Mouse (Mus musculus) MEL (cell line): Measurements from ENCODE around the gene Rhof. TPM values are rescaled to one million over a fixed set of nuclear protein-coding genes. Genes with fewer than 3 reads are reported as not detected.

Experiments
- DNase-seq: peaks from one replicate; pipeline ENCODE4 v3.0.0; 2011; ENCODE audit warnings: low read depth, low spot score
- H3K27ac ChIP-seq: 2 replicates; pipeline ENCODE4 v1.5.1; 2012; ENCODE audit warnings: low read depth, mild to moderate bottlenecking, control low read depth, low read length, moderate library complexity; ENCODE audit not compliant: control insufficient read depth
- H3K27me3 ChIP-seq, 2 experiments: fragments of 150-350 bp in 1 of 2; sonication (generic) in 1 of 2; 2 replicates each; pipeline ENCODE4 v1.6.1; 2012; ENCODE audit warnings: low read length in 2 of 2, mild to moderate bottlenecking in 2 of 2, improper control_type of control experiment in 1 of 2, moderate library complexity in 1 of 2; ENCODE audit not compliant: insufficient read depth in 2 of 2, control insufficient read depth in 1 of 2
- H3K36me3 ChIP-seq, 2 experiments: 2 replicates each; pipeline ENCODE4 v1.6.1; 2012 to 2014; ENCODE audit warnings: low read length in 2 of 2, improper control_type of control experiment in 1 of 2, inconsistent platforms in 1 of 2, mild to moderate bottlenecking in 1 of 2; ENCODE audit not compliant: insufficient read depth in 2 of 2, control insufficient read depth in 1 of 2
- H3K4me1 ChIP-seq, 2 experiments: fragments of 150-350 bp in 1 of 2; sonication (generic) in 1 of 2; 2 replicates each; pipeline ENCODE4 v1.6.1; 2012; ENCODE audit warnings: low read length in 2 of 2, improper control_type of control experiment in 1 of 2, mild to moderate bottlenecking in 1 of 2; ENCODE audit not compliant: insufficient read depth in 2 of 2, control insufficient read depth in 1 of 2
- H3K4me3 ChIP-seq, 2 experiments: fragments of 150-350 bp in 1 of 2; sonication (generic) in 1 of 2; 2 replicates each; pipeline ENCODE4 v1.5.1; 2012; ENCODE audit warnings: low read depth in 2 of 2, low read length in 2 of 2, mild to moderate bottlenecking in 2 of 2, moderate library complexity in 2 of 2, control low read depth in 1 of 2, improper control_type of control experiment in 1 of 2; ENCODE audit not compliant: control insufficient read depth in 1 of 2, insufficient read depth in 1 of 2
- H3K79me2 ChIP-seq: 2 replicates; pipeline ENCODE4 v1.6.1; 2012; ENCODE audit warnings: mild to moderate bottlenecking, low read length, moderate library complexity; ENCODE audit not compliant: control insufficient read depth, poor library complexity, insufficient read depth
- H3K9ac ChIP-seq: 2 replicates; pipeline ENCODE4 v1.6.1; 2012; ENCODE audit warnings: low read depth, mild to moderate bottlenecking, control low read depth, low read length, moderate library complexity; ENCODE audit not compliant: control insufficient read depth, poor library complexity, severe bottlenecking
- H3K9me3 ChIP-seq: fragments of 150-350 bp; sonication (generic); replicated peaks from 2 replicates; pipeline ENCODE4 v1.6.1; 2012; ENCODE audit warnings: mild to moderate bottlenecking, low read length, improper control_type of control experiment, moderate library complexity; ENCODE audit not compliant: insufficient read depth
- CHD1 ChIP-seq: IDR thresholded peaks from 2 replicates; pipeline ENCODE4 v1.6.1; 2012; ENCODE audit warnings: low read depth, mild to moderate bottlenecking, inconsistent platforms, low read length, improper control_type of control experiment
- CHD2 ChIP-seq: IDR thresholded peaks from 2 replicates; pipeline ENCODE4 v1.6.1; 2011; ENCODE audit warnings: low read length, improper control_type of control experiment
- CTCF ChIP-seq, 3 experiments: IDR thresholded peaks in 2 of 3; conservative IDR thresholded peaks in 1 of 3; 2 replicates each; pipeline ENCODE4 v1.5.1; 2011 to 2012; ENCODE audit warnings: low read length in 3 of 3, low read depth in 2 of 3, mild to moderate bottlenecking in 2 of 3, improper control_type of control experiment in 1 of 3, inconsistent platforms in 1 of 3, mixed read lengths in 1 of 3, moderate library complexity in 1 of 3; ENCODE audit not compliant: control insufficient read depth in 1 of 3, insufficient read depth in 1 of 3, poor library complexity in 1 of 3, severe bottlenecking in 1 of 3
- E2F4 ChIP-seq: IDR thresholded peaks from 2 replicates; pipeline ENCODE4 v1.6.1; 2011; ENCODE audit warnings: low read depth, low read length, improper control_type of control experiment, borderline replicate concordance
- ETS1 ChIP-seq: IDR thresholded peaks from 2 replicates; pipeline ENCODE4 v1.6.1; 2012; ENCODE audit warnings: low read depth, mild to moderate bottlenecking, inconsistent platforms, low read length, improper control_type of control experiment, moderate library complexity
- GABPA ChIP-seq: IDR thresholded peaks from 2 replicates; pipeline ENCODE4 v1.6.1; 2012; ENCODE audit warnings: low read depth, mild to moderate bottlenecking, inconsistent platforms, low read length, improper control_type of control experiment, moderate library complexity
- GATA1 ChIP-seq: IDR thresholded peaks from 2 replicates; pipeline ENCODE4 v1.6.1; 2011; ENCODE audit warnings: low read depth, low read length, improper control_type of control experiment
- HCFC1 ChIP-seq: IDR thresholded peaks from 2 replicates; pipeline ENCODE4 v1.6.1; 2012; ENCODE audit warnings: low read depth, mild to moderate bottlenecking, inconsistent platforms, low read length, improper control_type of control experiment, moderate library complexity
- JUND ChIP-seq: IDR thresholded peaks from 2 replicates; pipeline ENCODE4 v1.6.1; 2011; ENCODE audit warnings: low read depth, mild to moderate bottlenecking, improper control_type of control experiment, low read length
- KAT2A ChIP-seq: conservative IDR thresholded peaks from 2 replicates; pipeline ENCODE4 v1.6.1; 2012; ENCODE audit warnings: low read depth, low read length, improper control_type of control experiment, inconsistent platforms
- MAX ChIP-seq: IDR thresholded peaks from 2 replicates; pipeline ENCODE4 v1.6.1; 2011; ENCODE audit warnings: low read length, improper control_type of control experiment
- MXI1 ChIP-seq: IDR thresholded peaks from 2 replicates; pipeline ENCODE4 v1.6.1; 2011; ENCODE audit warnings: mild to moderate bottlenecking, low read depth, low read length, improper control_type of control experiment
- MYB ChIP-seq: IDR thresholded peaks from 2 replicates; pipeline ENCODE4 v1.6.1; 2011; ENCODE audit warnings: mild to moderate bottlenecking, low read depth, low read length, improper control_type of control experiment
- MYC ChIP-seq: IDR thresholded peaks from 2 replicates; pipeline ENCODE4 v1.6.1; 2011; ENCODE audit warnings: low read depth, mild to moderate bottlenecking, low read length, improper control_type of control experiment, moderate library complexity
- NELFE ChIP-seq: IDR thresholded peaks from 2 replicates; pipeline ENCODE4 v1.6.1; 2011; ENCODE audit warnings: low read depth, low read length, improper control_type of control experiment
- NRF1 ChIP-seq: IDR thresholded peaks from 2 replicates; pipeline ENCODE4 v1.6.1; 2014; ENCODE audit warnings: low read depth, mild to moderate bottlenecking, inconsistent platforms, low read length, improper control_type of control experiment, moderate library complexity; ENCODE audit not compliant: poor library complexity, insufficient read depth, severe bottlenecking
- POLR2A ChIP-seq, 2 experiments: IDR thresholded peaks; 2 replicates each; pipeline ENCODE4 v1.6.1; 2011 to 2012; ENCODE audit warnings: low read length in 2 of 2, mild to moderate bottlenecking in 2 of 2, control low read depth in 1 of 2, improper control_type of control experiment in 1 of 2, low read depth in 1 of 2, moderate library complexity in 1 of 2; ENCODE audit not compliant: control insufficient read depth in 1 of 2, insufficient read depth in 1 of 2, poor library complexity in 1 of 2
- RAD21 ChIP-seq: IDR thresholded peaks from 2 replicates; pipeline ENCODE4 v1.6.1; 2011; ENCODE audit warnings: mild to moderate bottlenecking, low read depth, low read length, improper control_type of control experiment
- SIN3A ChIP-seq: IDR thresholded peaks from 2 replicates; pipeline ENCODE4 v1.6.1; 2012; ENCODE audit warnings: low read length, improper control_type of control experiment, inconsistent platforms
- SMC3 ChIP-seq: IDR thresholded peaks from 2 replicates; pipeline ENCODE4 v1.6.1; 2011; ENCODE audit warnings: low read depth, low read length, improper control_type of control experiment
- TAL1 ChIP-seq: IDR thresholded peaks from 2 replicates; pipeline ENCODE4 v1.6.1; 2012; ENCODE audit warnings: mild to moderate bottlenecking, inconsistent platforms, low read length, moderate library complexity, mixed read lengths
- TBP ChIP-seq: IDR thresholded peaks from 2 replicates; pipeline ENCODE4 v1.8.0; 2011; ENCODE audit warnings: low read depth, low read length, improper control_type of control experiment
- TCF12 ChIP-seq: IDR thresholded peaks from 2 replicates; pipeline ENCODE4 v1.6.1; 2014; ENCODE audit warnings: low read depth, mild to moderate bottlenecking, inconsistent platforms, low read length, improper control_type of control experiment, moderate library complexity
- ZC3H11A ChIP-seq: IDR thresholded peaks from 2 replicates; pipeline ENCODE4 v1.6.1; 2012; ENCODE audit warnings: low read depth, mild to moderate bottlenecking, inconsistent platforms, low read length, improper control_type of control experiment
- ZKSCAN1 ChIP-seq: IDR thresholded peaks from 2 replicates; pipeline ENCODE4 v1.6.1; 2012; ENCODE audit warnings: low read depth, mild to moderate bottlenecking, inconsistent platforms, low read length, improper control_type of control experiment, moderate library complexity
- ZMIZ1 ChIP-seq: IDR thresholded peaks from 2 replicates; pipeline ENCODE4 v1.6.1; 2012; ENCODE audit warnings: low read depth, mild to moderate bottlenecking, inconsistent platforms, low read length, improper control_type of control experiment, moderate library complexity
- ZNF384 ChIP-seq: IDR thresholded peaks from 2 replicates; pipeline ENCODE4 v1.6.1; 2012; ENCODE audit warnings: low read depth, mild to moderate bottlenecking, inconsistent platforms, low read length, improper control_type of control experiment
- polyA plus RNA-seq, 2 experiments: library from polyadenylated mRNA; stranded (reverse) in 1 of 2; unstranded in 1 of 2; fragments of >175 nt in 1 of 2; fragments of >200 nt in 1 of 2; gene quantifications; 2 replicates each; pipeline versions ENCODE4 v1.2.1 to v1.2.4; 2012; ENCODE audit warnings: low replicate concordance in 2 of 2, low read depth in 1 of 2; ENCODE audit not compliant: insufficient read length in 2 of 2, insufficient read depth in 1 of 2, missing spikeins in 1 of 2
- total RNA-seq: library from RNA; depleted of rRNA; stranded (reverse); fragments of 300-350 nt; gene quantifications from 2 replicates; pipeline ENCODE4 v1.2.3, GENCODE M21; 2012

Rhof gene
- total and polyA plus RNA-seq, 3 experiments = 2.5 to 10.4 TPM; not detected in 1

DNA sequence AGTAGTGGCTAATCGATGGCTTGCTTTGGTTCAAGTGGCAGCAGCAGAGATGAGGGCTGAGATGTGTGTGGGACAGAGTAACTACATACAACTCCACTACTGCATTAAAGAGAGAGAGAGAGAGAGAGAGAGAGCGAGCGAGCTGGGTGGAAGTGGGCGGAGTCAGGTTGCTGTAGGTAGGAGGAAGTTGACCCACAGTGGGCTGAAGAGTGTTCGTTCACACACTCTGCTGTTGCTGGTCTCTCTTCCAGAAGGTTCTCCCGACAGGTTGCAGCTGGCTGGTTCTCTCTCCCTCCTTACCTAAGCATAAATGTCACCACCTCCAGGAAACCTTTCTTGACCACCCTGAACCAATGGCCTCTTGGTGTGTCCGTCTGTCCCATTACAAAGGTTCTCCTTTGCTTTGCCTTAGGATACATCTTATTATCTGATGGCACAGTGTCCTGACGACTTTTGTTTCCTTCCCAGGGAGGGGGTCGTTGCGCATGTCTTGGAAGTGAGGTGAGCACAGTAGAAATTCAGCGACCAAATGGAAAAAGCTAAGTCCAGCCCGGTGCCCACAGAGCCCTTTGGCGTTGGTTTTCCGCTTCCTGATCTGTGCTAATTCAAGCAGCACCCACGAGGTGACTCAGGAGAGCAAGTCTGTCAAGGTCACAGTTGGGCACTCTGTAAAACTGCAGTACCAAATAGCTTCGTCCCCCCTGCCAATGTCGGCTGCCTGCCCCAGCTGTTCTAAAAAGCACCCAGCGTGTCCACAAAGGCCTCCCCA, 6.7 kb downstream of the Rhof start (continued):
- TF ChIP-seq ZNF384 = no peak
- TF ChIP-seq TBP = peak; percentile 50; the same call in 1 of the 2 replicates
- TF ChIP-seq KAT2A = no peak
- no peak for TF ChIP-seq TAL1

DNA sequence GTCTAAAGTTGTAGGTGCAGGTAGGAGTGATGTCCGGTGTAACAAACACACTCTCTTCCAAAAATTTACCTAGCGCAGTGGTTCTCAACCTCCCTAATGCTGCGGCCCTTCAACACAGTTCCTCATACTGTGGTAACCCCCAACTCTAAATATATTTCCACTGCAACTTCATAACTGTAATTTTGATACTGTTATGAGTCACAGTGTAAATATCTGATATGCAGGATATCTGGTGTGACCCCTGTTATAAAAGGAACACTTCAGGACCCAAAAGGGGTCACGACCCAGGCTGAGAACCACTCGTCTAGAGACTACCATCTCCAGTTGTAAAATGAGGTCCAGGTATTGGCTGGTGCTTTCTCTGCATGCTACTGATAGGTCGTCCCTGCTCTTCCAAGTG, 7.4 kb downstream of the Rhof start:
- TF ChIP-seq MYB (no peak), TCF12 (no peak), CHD2 (no peak), TBP (no peak), KAT2A (no peak), POLR2A (IDR thresholded peaks at IDR 0.05; ENCODE audit: control insufficient read depth in 1 of 2, insufficient read depth in 1 of 2, low read depth in 1 of 2, low read length in 2 of 2, poor library complexity in 1 of 2) (no peak), ETS1 (no peak), GATA1 (no peak), NELFE (no peak), MYC (no peak), GABPA (no peak), ZMIZ1 (no peak)
- H3K36me3 ChIP-seq = peaks cover 0 to 37% of the 10 kb centered on the region in 2 experiments; a peak in 2 of 4 replicates
- no peaks in the 10 kb centered on the region for H3K79me2 ChIP-seq
- H3K27ac ChIP-seq = no peak overlapping the region
- H3K4me1 ChIP-seq = peaks cover 17 to 48% of the 10 kb centered on the region in 2 experiments
- no peaks in the 10 kb centered on the region for H3K9me3 ChIP-seq
- no peak overlapping the region for H3K4me3 ChIP-seq
- H3K9ac ChIP-seq = no peak overlapping the region
- DNase-seq = peak; percentile 24
- H3K27me3 ChIP-seq = no peaks in the 10 kb centered on the region

- peak; percentile 65 for DNase-seq
- Histone ChIP-seq H3K27ac (no peak overlapping the region), H3K9me3 (no peaks in the 10 kb centered on the region), H3K4me3 (no peak overlapping the region), H3K27me3 (no peaks in the 10 kb centered on the region), H3K4me1 (peaks cover 10 to 21% of the 10 kb centered on the region in 2 experiments), H3K36me3 (peaks cover 0 to 19% of the 10 kb centered on the region in 2 experiments; a peak in 2 of 4 replicates), H3K79me2 (no peaks in the 10 kb centered on the region), H3K9ac (no peak overlapping the region)
- TF ChIP-seq ZKSCAN1 = no peak
- no peak for TF ChIP-seq JUND
- no peak for TF ChIP-seq ETS1
- no peak for TF ChIP-seq CHD1
- no peak for TF ChIP-seq TAL1
- no peak for TF ChIP-seq TBP
- TF ChIP-seq SIN3A = peak; percentile 30; the same call in 1 of the 2 replicates
- TF ChIP-seq RAD21 = peak; percentile 64
- no peak for TF ChIP-seq CHD2
- no peak for TF ChIP-seq MAX
- no peak for TF ChIP-seq GABPA
- no peak for TF ChIP-seq MXI1
- no peak for TF ChIP-seq E2F4
- TF ChIP-seq HCFC1 = no peak
- TF ChIP-seq CTCF (IDR thresholded peaks at IDR 0.05 in 2 of 3, conservative IDR thresholded peaks at IDR 0.05 in 1 of 3; ENCODE audit: control insufficient read depth in 1 of 3, insufficient read depth in 1 of 3, low read depth in 2 of 3, low read length in 3 of 3, poor library complexity in 1 of 3, severe bottlenecking in 1 of 3) = peak; percentile 62 to 78 (median 70)
- TF ChIP-seq MYB = no peak
- no peak for TF ChIP-seq NRF1
- peak; percentile 67 for TF ChIP-seq ZC3H11A
- TF ChIP-seq SMC3 = peak; percentile 74
These were observed 10.3 kb downstream of the Rhof start for GRCm38 (mm10) chr5:123122181-123122580.
